Comparison of ENCODE assay signal across 13 mouse cellular contexts in the genomic region with DNA sequence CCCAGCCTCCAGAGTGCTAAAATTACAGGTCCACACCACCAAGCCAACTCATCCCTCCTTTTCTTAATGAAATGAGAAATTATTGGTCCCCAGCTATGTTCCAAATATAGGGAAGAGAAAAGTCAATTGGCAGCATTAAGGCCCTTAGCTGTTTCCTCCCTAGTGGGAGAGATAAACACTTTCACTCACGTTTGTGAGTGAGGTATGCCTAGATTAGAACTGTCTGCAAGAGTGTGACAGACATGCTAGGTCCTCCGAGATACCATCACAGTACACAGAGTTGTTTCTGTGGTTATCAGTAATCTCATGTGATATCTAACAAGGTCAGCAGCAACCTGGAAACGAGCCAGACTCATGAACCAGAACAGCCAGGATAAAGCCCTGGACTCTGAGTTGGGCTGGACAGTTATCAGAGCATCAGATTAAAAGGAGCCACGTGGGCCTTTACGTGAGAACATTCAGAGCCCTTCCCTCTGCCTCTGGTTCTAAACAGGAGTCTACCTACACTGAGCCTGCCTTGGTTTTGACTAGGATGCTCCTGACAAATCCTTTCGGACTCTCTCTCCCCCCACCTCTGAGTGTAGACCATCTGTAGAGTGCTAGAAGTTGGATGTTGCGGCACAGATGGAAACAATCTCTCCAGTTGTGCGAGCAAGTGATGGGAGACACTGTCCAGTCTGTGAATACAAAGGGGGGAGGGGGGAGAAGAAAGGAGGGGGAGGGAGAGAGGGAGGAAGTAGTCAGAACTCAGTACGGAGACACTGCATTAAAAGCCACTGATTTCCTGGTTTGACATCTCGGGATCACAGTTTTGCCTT.
DNase-seq lines count a peak whose midpoint lies in the region; ATAC-seq and TF ChIP-seq lines count a peak whose summit lies in the region.
"Had no signal": no experiment of that assay in that cellular context is flagged by ENCODE, and none has a peak within 500 bp of the region (broad histone marks: within the 10 kb centered on the region; RNA-seq: fewer than 3 reads in every experiment).

No protein-coding gene starts in this region.

- ATAC-seq in intestine, embryonic 15.5 days: peak; percentile 37; the same call in 1 of the 2 replicates
- no peak for ATAC-seq in intestine, postnatal 0 days
- no peak for ATAC-seq in lung, postnatal 0 days

- H3K4me1 ChIP-seq in intestine, embryonic 15.5 days (replicated peaks): no peaks in the 10 kb centered on the region
- no peaks in the 10 kb centered on the region for H3K4me1 ChIP-seq in intestine, postnatal 0 days (replicated peaks; ENCODE audit: control insufficient read depth, insufficient read depth, low read length)
- no peaks in the 10 kb centered on the region for H3K4me1 ChIP-seq in lung, postnatal 0 days (ENCODE audit: insufficient read depth, low read depth, low read length)
- H3K4me1 ChIP-seq: hindbrain, embryonic 13.5 days; limb, embryonic 15.5 days; neural tube, embryonic 15.5 days had no signal

- no peak for TF ChIP-seq EP300 in lung, postnatal 0 days (IDR thresholded peaks at IDR 0.05)

- H3K36me3 ChIP-seq in intestine, embryonic 15.5 days: no peaks in the 10 kb centered on the region
- no peaks in the 10 kb centered on the region for H3K36me3 ChIP-seq in intestine, postnatal 0 days (ENCODE audit: control insufficient read depth, insufficient read depth)
- H3K36me3 ChIP-seq in lung, postnatal 0 days (ENCODE audit: insufficient read depth, low read length): no peaks in the 10 kb centered on the region
- H3K36me3 ChIP-seq: hindbrain, embryonic 13.5 days; limb, embryonic 15.5 days; neural tube, embryonic 15.5 days had no signal

- no peaks in the 10 kb centered on the region for H3K9me3 ChIP-seq in intestine, embryonic 15.5 days
- no peaks in the 10 kb centered on the region for H3K9me3 ChIP-seq in intestine, postnatal 0 days (ENCODE audit: control insufficient read depth)
- no peaks in the 10 kb centered on the region for H3K9me3 ChIP-seq in lung, postnatal 0 days (ENCODE audit: low read length)
- H3K9me3 ChIP-seq: hindbrain, embryonic 13.5 days; limb, embryonic 15.5 days; neural tube, embryonic 15.5 days had no signal

- WGBS in intestine, embryonic 15.5 days: 26% methylated on average over 10 of the region's 10 CpGs
- WGBS in intestine, postnatal 0 days: 24% methylated on average over 10 of the region's 10 CpGs
- 23% methylated on average over 10 of the region's 10 CpGs for WGBS in lung, postnatal 0 days

- no peak overlapping the region for H3K27ac ChIP-seq in intestine, embryonic 15.5 days
- no peak overlapping the region for H3K27ac ChIP-seq in intestine, postnatal 0 days (ENCODE audit: low read depth, low read length)
- H3K27ac ChIP-seq in lung, postnatal 0 days (ENCODE audit: low read length): no peak overlapping the region
- H3K27ac ChIP-seq: hindbrain, embryonic 13.5 days; limb, embryonic 15.5 days; neural tube, embryonic 15.5 days had no signal

- H3K27me3 ChIP-seq in intestine, embryonic 15.5 days (replicated peaks): no peaks in the 10 kb centered on the region
- H3K27me3 ChIP-seq in intestine, postnatal 0 days (replicated peaks; ENCODE audit: control insufficient read depth, insufficient read depth, low read length): no peaks in the 10 kb centered on the region
- H3K27me3 ChIP-seq in lung, postnatal 0 days (replicated peaks; ENCODE audit: insufficient read depth, low read length): no peaks in the 10 kb centered on the region
- H3K27me3 ChIP-seq: hindbrain, embryonic 13.5 days; neural tube, embryonic 15.5 days had no signal

- H3K4me2 ChIP-seq in intestine, embryonic 15.5 days (replicated peaks): no peak overlapping the region
- H3K4me2 ChIP-seq in intestine, postnatal 0 days (replicated peaks; ENCODE audit: low read depth): no peak overlapping the region
- no peak overlapping the region for H3K4me2 ChIP-seq in lung, postnatal 0 days (replicated peaks; ENCODE audit: low read depth, low read length)
- H3K4me2 ChIP-seq: hindbrain, embryonic 13.5 days; limb, embryonic 15.5 days; neural tube, embryonic 15.5 days had no signal

- peak; percentile 14 for DNase-seq in lung, postnatal 0 days (ENCODE audit: low spot score)
- no peak for DNase-seq in lung, postnatal 36 days
- peak; percentile 63 for DNase-seq in adrenal gland, postnatal 14 days
- DNase-seq in kidney, postnatal 25 days: peak; percentile 52 to 62
- no peak for DNase-seq in ovary, postnatal 14 days (ENCODE audit: low spot score)
- DNase-seq in right cerebral cortex, adult 18-20 months: no peak
- DNase-seq: cerebellum, adult 9-10 months; thymus, adult 18-20 months had no signal

- no peak overlapping the region for H3K9ac ChIP-seq in intestine, embryonic 15.5 days
- H3K9ac ChIP-seq in intestine, postnatal 0 days (ENCODE audit: low read depth, low read length): no peak overlapping the region
- no peak overlapping the region for H3K9ac ChIP-seq in lung, postnatal 0 days (replicated peaks; ENCODE audit: low read depth)
- H3K9ac ChIP-seq: hindbrain, embryonic 13.5 days; limb, embryonic 15.5 days; neural tube, embryonic 15.5 days had no signal

- TF ChIP-seq CTCF in intestine, postnatal 0 days (IDR thresholded peaks at IDR 0.05; ENCODE audit: low read depth): no peak
- TF ChIP-seq CTCF in lung, postnatal 0 days (IDR thresholded peaks at IDR 0.05): no peak

- no peak overlapping the region for H3K4me3 ChIP-seq in intestine, embryonic 15.5 days (replicated peaks)
- H3K4me3 ChIP-seq in intestine, postnatal 0 days (ENCODE audit: low read depth, low read length): no peak overlapping the region
- no peak overlapping the region for H3K4me3 ChIP-seq in lung, postnatal 0 days (ENCODE audit: low read depth, low read length)
- H3K4me3 ChIP-seq: hindbrain, embryonic 13.5 days; limb, embryonic 15.5 days; neural tube, embryonic 15.5 days had no signal

Comparison
In these comparisons a context has a peak if more than half of its experiments do, and no peak if none do; other contexts are left out.
1. DNase-seq: peak in lung, postnatal 0 days (single experiment), adrenal gland, postnatal 14 days (single experiment) and kidney, postnatal 25 days (2 of 2); none in lung, postnatal 36 days (single experiment), ovary, postnatal 14 days (single experiment) and right cerebral cortex, adult 18-20 months (single experiment).